Mouse (Mus musculus) liver, embryonic 14.5 days (tissue): ENCODE results near the gene Bcl10. TPM values are rescaled to one million over a fixed set of nuclear protein-coding genes. Genes with fewer than 3 reads are reported as not detected.

ENCODE experiments used
- ATAC-seq: fragments of 200-750 bp; cut with Nextera tagmentation; 2 replicates; pipeline ENCODE4 v1.8.0; 2017; ENCODE audit warnings: moderate number of reproducible peaks, mild to moderate bottlenecking, moderate library complexity; ENCODE audit not compliant: insufficient read depth
- DNase-seq, 3 experiments: peaks; one replicate each; pipeline ENCODE4 v3.0.0-alpha.2; 2012 to 2013; ENCODE audit warnings: low read depth in 3 of 3, low spot score in 3 of 3
- H3K27ac ChIP-seq: fragments of 300-500 bp; sonication (generic); 2 replicates; pipeline ENCODE4 v1.5.1; 2014; ENCODE audit warnings: moderate library complexity, mild to moderate bottlenecking, control low read depth, inconsistent platforms
- H3K27me3 ChIP-seq: fragments of 300-500 bp; sonication (generic); 2 replicates; pipeline ENCODE4 v1.6.1; 2014; ENCODE audit warnings: mild to moderate bottlenecking, low read length, moderate library complexity; ENCODE audit not compliant: control insufficient read depth, insufficient read depth
- H3K36me3 ChIP-seq: fragments of 300-500 bp; sonication (generic); replicated peaks from 2 replicates; pipeline ENCODE4 v1.6.1; 2014; ENCODE audit warnings: low read depth; ENCODE audit not compliant: control insufficient read depth, insufficient read depth
- H3K4me1 ChIP-seq, 2 experiments: fragments of 200-500 bp in 1 of 2; fragments of 300-500 bp in 1 of 2; sonication (generic) in 1 of 2; replicated peaks; 2 replicates each; pipeline ENCODE4 v1.6.1; 2012 to 2014; ENCODE audit warnings: antibody characterized with exemption in 1 of 2, inconsistent platforms in 1 of 2, low read length in 1 of 2; ENCODE audit not compliant: control insufficient read depth in 2 of 2, insufficient read depth in 2 of 2
- H3K4me2 ChIP-seq: fragments of 300-500 bp; sonication (generic); 2 replicates; pipeline ENCODE4 v1.6.1; 2014; ENCODE audit warnings: low read depth, mild to moderate bottlenecking, control low read depth, moderate library complexity
- H3K4me3 ChIP-seq, 2 experiments: fragments of 200-500 bp in 1 of 2; fragments of 300-500 bp in 1 of 2; sonication (generic) in 1 of 2; 2 replicates each; pipeline ENCODE4 v1.5.1; 2012 to 2014; ENCODE audit warnings: low read depth in 2 of 2, low read length in 2 of 2, mild to moderate bottlenecking in 2 of 2, control low read depth in 1 of 2, inconsistent platforms in 1 of 2, moderate library complexity in 1 of 2; ENCODE audit not compliant: insufficient read depth in 1 of 2
- H3K9ac ChIP-seq: fragments of 300-500 bp; sonication (generic); replicated peaks from 2 replicates; pipeline ENCODE4 v1.6.1; 2014; ENCODE audit warnings: mild to moderate bottlenecking, control low read depth, moderate library complexity
- H3K9me3 ChIP-seq: fragments of 300-500 bp; sonication (generic); 2 replicates; pipeline ENCODE4 v1.6.1; 2016; ENCODE audit warnings: low read length, mixed read lengths; ENCODE audit not compliant: control insufficient read depth
- CTCF ChIP-seq: IDR thresholded peaks from 2 replicates; pipeline ENCODE4 v1.5.1; 2016; ENCODE audit warnings: antibody characterized with exemption, low read depth, control low read depth
- EP300 ChIP-seq: IDR thresholded peaks from 2 replicates; pipeline ENCODE4 v1.6.1; 2016; ENCODE audit warnings: antibody characterized with exemption, low read depth
- WGBS: fragments of 180-500 bp; shearing (Covaris S2); extraction: QIAGEN DNeasy Blood & Tissue Kit; methylation state at CpG from one replicate; pipeline ENCODE4 v1.1.7; 2014; ENCODE audit not compliant: insufficient replicate concordance; 5-methylcytosine and 5-hydroxymethylcytosine counted together
- polyA plus RNA-seq, 2 experiments: library from polyadenylated mRNA; depleted of rRNA in 1 of 2; stranded (reverse) in 1 of 2; unstranded in 1 of 2; fragments of >200 nt; fragmentation: Nextera tagmentation in 1 of 2; extraction: Ambion mirVana in 1 of 2; gene quantifications; 2 replicates each; pipeline versions ENCODE4 v1.2.1 to v1.2.3; 2012 to 2014

The Bcl10 gene
- polyA plus RNA-seq, 2 experiments = 7.4 to 16.5 TPM

DNA sequence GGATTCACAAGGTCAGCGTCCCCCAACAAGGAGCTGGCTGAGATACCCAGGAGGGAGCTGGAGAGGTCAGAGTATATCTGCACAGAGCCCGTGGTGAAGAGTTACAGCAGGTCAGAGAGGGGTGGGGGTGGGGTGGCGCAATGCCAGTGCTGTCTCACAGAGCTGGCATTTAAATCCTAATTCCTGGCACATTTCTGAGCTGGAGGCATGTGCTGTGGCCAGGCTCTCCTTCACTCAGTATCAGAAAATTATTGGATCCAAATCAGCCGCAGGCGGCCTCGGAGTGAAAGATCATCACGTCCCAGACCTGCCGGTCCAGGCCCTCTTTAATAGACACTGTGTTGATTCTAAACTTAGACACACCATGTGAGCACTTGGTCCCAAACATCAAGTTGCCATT is 22.8 kb upstream of the Bcl10 start:
- Histone ChIP-seq H3K9me3 (no peaks in the 10 kb centered on the region), H3K27me3 (no peaks in the 10 kb centered on the region), H3K27ac (no peak overlapping the region), H3K36me3 (no peaks in the 10 kb centered on the region), H3K9ac (no peak overlapping the region), H3K4me3 (no peak overlapping the region), H3K4me2 (no peak overlapping the region), H3K4me1 (no peaks in the 10 kb centered on the region)
- no peak for TF ChIP-seq EP300
- no peak for TF ChIP-seq CTCF
- DNase-seq (no peak), ATAC-seq (no peak)
- WGBS = 72% methylated on average over 8 of the region's 8 CpGs

DNA sequence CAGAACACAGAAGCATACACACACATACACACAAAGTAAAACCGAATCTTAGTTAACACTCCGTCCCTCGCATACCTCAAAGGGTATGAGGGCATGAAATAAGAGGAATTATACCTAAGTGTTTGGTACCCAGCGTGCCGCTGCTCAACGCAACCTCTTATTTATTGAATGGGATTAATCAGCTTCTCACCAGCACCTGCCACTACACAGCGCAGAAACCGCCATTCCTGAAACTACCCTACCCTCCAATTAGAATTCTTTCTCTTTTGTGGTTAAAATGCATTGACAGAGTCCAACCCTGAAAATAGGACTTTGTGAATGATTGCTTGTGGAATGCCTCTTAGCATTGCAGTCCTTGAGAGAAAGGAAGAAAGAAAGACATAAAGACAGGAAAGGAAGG is 19.1 kb upstream of the Bcl10 start:
- WGBS = 77% methylated on average over 8 of the region's 8 CpGs
- DNase-seq = no peak
- Histone ChIP-seq H3K27ac (no peak overlapping the region), H3K9me3 (no peaks in the 10 kb centered on the region), H3K9ac (no peak overlapping the region), H3K4me1 (no peaks in the 10 kb centered on the region), H3K36me3 (no peaks in the 10 kb centered on the region), H3K27me3 (no peaks in the 10 kb centered on the region), H3K4me3 (no peak overlapping the region), H3K4me2 (no peak overlapping the region)
- no peak for ATAC-seq
- TF ChIP-seq CTCF = no peak
- TF ChIP-seq EP300 = no peak

DNA sequence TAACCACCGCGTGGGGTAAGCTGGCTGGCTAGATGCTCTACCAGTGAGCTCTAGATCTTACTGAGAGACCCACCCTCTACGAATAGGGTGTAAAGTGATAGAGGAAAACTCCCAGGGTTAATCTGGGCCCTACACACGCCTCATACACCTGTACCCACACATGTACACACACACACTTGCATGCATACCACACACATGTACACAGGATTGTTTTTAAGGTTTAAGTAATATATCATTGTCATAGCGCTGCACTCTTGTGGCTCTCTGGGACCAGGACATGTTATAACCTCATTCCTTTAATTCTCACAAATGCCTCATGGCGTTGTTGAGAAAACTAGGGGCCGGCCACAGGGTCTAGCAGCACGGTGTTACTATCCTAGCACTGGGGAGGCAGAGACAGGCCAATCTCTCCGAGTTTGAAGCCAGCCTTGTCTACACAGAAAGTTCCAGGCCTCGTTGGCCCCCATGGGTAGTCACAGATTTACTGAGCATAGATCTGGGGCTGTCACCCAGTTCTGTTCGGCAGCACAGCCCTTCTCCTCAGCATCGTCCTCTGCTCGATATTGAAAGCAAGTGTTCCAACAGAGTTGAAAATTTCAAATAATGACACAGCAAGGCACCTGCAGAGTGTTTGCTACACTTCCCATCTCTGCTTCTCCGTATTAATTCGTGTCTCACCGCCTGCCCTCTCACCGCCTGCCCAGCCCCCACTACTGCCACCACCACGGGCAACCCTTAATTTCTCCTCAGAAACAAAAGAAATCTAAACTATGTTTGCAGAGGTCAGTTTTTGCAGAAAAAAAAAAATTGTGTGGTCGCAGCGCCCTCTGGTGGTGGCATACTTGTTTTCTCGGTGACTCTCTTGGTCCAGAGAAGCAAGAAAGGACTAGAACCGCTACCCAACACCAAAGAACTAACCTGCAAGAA is 17.5 kb upstream of the Bcl10 start:
- Histone ChIP-seq H3K4me1 (no peaks in the 10 kb centered on the region), H3K27me3 (no peaks in the 10 kb centered on the region), H3K27ac (no peak overlapping the region), H3K9me3 (no peaks in the 10 kb centered on the region), H3K9ac (no peak overlapping the region), H3K4me3 (no peak overlapping the region), H3K4me2 (no peak overlapping the region), H3K36me3 (no peaks in the 10 kb centered on the region)
- peak in 1 of 3 experiments; percentile 20 for DNase-seq
- peak; percentile 71 for TF ChIP-seq CTCF
- no peak for TF ChIP-seq EP300
- ATAC-seq = no peak
- WGBS = 39% methylated on average over 22 of the region's 22 CpGs

DNA sequence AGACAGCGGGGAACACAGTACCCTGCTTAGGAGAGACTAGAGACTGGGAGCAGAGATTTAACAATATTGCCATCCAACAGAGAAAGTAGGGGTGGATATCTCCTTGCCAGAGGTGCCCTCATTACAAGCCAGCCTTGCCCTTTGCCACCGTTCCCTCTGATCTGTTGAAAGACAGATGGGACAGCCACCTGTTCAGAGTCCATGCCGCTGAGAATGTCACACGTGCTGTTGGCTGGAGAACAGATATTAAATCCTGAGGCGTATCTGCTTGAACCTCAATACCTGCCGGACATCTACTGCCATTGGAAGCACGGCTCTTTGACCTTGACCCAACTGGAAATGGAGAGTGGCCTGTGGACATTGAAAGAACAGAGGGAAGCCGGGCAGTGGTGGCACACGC is 16.0 kb upstream of the Bcl10 start:
- no peaks in the 10 kb centered on the region for H3K27me3 ChIP-seq
- H3K36me3 ChIP-seq = no peaks in the 10 kb centered on the region
- no peaks in the 10 kb centered on the region for H3K9me3 ChIP-seq
- ATAC-seq (no peak), DNase-seq (no peak)
- TF ChIP-seq EP300 (no peak), CTCF (no peak)
- WGBS = 70% methylated on average over 9 of the region's 9 CpGs
- H3K27ac ChIP-seq = no peak overlapping the region
- H3K4me3 ChIP-seq = no peak overlapping the region
- no peak overlapping the region for H3K4me2 ChIP-seq
- H3K4me1 ChIP-seq = no peaks in the 10 kb centered on the region; a peak in 2 of 4 replicates
- no peak overlapping the region for H3K9ac ChIP-seq

DNA sequence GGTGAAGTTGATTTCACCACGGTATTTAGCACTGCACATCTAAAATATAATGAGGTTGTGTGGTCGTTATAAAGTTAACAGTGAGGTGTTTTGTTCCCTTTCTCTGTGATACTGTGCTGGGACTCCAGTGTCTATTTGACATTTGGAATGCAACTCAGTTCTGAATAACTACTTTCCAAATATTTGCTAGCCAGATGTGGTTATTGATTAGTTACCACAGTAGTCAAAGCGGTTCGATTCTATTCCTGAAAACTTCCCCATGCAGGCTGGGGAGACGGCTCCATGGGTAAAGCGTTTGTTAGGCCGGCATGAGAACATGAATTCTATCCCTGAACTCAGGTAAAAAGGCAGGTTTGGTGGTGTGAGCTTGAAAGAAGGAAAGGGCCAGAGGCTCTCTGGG is 10.1 kb upstream of the Bcl10 start:
- 54% methylated on average over 7 of the region's 7 CpGs for WGBS

More for the DNA sequence above, 10.1 kb upstream of the Bcl10 start:
- Histone ChIP-seq H3K4me1 (peaks cover 0 to 7% of the 10 kb centered on the region in 2 experiments; a peak in 2 of 4 replicates), H3K36me3 (no peaks in the 10 kb centered on the region), H3K4me2 (no peak overlapping the region), H3K27ac (no peak overlapping the region), H3K9me3 (no peaks in the 10 kb centered on the region), H3K27me3 (no peaks in the 10 kb centered on the region), H3K4me3 (no peak overlapping the region), H3K9ac (no peak overlapping the region)
- DNase-seq (no peak), ATAC-seq (no peak)
- TF ChIP-seq CTCF (no peak), EP300 (no peak)
